Mouse (Mus musculus) R1 (cell line): ENCODE results near the gene Ush1c.

Source experiments
- DNase-seq: peaks from one replicate; pipeline ENCODE4 v3.0.0-alpha.2; 2018; ENCODE audit warnings: low read depth, low spot score

The Ush1c gene

DNA sequence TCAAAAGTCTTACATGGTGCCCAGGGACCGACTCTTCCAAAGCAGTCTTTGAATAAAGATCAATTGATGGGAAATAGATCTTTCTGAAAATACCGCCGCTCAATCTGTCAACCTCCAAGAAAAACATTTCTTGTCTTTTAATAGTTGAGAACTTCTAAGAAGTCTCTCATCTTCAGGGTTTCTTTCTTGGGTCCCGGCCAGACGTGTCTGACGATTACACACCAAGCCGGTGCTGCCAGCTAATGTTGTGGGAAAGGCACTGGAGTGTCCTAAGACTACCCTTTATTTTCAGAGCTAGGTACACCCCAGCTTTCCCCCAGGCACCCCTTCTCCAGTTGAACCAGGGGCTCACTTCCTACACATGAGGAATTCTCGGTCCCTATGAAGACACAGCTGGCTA lies 30.2 kb downstream of the Ush1c start:
- no peak for DNase-seq

DNA sequence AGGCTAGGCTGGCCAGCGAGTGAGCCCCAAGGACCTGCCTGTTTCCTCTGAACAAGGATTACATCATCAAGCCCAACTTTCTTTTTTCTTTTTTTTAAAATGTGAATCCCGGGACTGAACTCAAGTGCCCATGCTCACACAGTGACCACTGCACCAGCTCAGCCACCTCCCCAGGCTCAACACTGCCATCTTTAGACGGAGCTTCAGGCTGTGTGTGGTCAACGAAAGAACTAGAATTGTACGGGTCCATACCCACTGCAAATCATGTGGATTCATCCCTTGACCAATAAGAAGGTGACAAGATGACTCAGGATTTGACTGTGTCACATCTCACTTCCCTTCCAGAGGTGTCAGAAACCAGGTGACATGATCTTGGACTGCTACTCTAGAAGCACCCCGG lies 33.5 kb downstream of the Ush1c start:
- no peak for DNase-seq

DNA sequence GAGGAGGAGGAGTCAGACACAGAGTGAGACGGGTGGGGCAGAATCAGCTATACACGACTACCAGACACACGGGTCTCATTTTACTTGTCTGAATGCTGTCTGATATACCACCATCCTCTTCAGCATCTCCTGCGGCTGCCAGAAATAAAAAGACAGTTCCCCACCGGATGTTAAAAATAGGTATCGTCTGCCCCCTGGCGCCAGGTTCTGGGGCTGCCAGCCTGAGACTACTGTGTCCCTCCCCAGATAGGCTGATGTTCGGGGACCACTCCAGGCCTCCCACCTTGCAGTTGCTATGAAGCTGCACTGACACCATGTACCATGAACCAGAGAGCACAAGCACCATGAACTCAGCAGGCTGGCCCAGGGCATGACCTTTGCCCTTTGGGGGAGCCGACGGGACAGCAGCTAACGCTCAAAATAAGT lies 34.2 kb downstream of the Ush1c start:
- peak; percentile 36 for DNase-seq

DNA sequence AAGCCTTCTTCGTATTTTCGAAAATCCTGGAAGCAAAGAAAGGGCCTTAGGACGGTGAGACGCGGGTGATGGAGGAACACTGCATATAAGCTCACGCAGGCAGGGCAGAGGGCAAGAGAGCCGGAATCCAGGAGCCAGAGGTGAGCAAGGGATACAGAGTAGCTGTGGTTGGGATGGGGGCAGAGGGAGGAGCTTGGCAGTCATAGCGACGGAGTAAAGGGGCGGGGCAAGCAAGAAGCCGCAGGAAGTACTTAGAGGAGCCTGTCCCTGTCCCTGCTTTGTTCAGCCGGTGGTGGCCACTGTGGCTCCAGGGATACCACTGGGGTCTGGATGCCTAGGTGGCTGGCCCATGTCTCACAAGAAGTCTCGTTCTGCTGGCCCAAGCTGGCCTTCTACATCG lies 36.7 kb downstream of the Ush1c start:
- DNase-seq, result peak; percentile 60

DNA sequence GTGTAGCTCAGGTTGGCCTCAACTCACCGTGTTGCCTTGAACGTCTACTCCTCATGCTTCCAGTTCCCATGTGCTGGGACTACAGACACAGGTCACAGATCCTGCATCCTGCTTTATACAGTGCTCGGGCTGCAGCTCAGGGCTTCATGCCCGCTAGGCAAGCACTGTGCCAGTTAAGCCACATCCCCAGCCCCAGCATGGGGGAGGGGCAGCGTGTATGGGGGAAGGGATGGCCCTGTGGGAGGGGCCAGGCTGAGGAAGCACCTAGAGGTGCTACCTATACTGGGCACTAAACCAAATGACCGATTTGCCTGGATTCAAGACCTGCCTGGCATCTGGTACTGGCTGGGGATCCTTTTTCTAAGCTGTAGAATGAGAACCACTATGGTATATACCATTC lies 38.3 kb downstream of the Ush1c start:
- no peak for DNase-seq

DNA sequence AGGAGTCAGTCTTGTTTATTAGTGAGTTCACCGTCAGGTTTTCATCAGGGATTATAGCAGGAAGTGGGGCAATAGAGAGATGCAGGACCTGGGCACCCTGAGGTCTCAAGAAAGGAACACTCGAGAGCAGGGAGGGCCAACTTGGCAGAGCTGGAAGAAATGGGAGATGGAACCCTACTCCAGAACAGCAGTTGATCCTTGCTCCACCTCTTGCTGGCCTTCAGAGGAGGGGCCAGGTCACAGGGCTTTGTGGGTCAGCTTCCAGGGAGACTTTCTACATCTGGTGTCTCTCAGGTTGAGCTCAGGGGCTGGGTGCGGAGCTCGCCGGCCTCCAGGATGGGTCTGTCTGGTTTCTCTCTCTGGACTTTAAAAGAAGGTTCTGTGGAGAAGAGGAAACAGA lies 42.9 kb downstream of the Ush1c start:
- DNase-seq, result no peak

DNA sequence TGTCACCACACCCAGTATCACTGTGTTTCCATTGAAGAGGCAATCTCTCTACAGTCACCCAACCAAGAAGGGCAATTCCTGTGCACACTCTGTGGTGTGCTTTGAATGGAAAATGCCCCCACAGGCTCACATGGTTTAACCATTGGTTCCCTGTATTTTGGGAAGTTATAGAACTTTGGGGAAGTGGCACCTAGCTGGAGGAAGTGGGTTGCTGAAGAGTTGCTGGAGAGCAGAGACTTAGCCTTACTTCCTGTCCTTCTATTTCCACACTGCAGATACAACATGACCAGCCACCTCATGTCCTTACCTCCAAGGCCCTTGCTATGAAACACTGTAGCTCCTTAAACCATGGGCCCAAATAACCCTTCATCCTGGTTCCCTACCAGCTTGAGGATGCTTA lies 54.1 kb downstream of the Ush1c start:
- no peak for DNase-seq

DNA sequence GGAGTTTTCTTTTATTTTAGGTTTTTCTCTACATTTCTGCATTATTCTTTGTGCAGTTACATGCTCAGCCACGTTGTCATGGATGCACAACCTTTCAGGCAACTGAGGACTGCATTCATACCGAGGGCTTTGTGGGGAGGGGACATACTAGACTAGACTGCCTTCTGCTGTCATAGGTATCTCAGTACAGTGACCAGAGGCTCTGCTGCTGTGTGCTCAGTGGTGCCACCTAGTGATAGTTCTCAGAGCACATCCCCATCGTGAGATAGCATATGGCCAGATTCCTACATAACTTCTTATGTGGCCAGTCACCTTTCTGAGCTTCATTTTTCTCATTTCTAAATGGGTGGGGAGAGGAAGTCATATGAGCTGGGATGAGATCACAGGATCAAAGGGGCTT lies 56.7 kb downstream of the Ush1c start:
- DNase-seq, result peak; percentile 60

DNA sequence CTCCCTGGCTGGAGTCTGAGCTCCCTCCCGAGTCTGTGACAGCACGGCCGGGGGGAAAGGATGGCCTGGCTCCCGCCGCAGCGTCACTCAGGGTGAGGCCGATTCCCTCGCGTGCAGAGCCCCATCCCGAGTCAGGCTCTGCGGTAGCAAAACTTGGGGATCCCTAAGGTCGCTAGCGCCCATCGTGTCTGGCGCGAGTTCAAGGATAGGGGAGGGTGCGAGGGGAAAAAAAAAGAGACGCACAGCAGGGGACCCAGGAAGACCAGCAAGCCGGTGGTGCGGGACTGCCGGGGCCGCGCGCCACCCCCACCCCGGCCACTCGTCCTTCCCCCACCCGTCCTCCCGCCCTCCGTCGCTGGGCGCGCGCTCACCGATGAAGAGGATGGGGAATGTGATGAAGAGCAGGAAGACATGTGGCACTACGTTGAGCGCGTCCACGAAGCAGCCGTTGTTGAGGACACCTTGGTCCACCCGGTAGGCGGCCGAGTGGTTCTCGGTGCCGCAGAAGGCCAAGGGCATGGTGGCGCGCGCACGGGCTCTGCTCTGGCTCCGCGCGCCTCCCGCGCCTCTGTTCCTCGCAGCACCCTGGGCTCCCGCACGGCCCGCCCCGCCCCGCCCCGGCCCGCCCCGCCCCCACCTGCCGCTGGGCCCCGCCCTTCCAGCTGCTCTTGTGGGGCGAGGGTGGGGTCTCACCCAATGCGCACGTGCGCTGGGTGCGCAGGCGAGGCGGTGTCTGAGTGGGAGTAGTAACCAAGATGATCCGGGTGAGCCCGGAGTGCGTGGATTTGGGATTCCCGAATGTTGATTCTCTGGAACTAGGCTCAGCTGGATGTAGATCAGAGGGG lies 58.6 kb downstream of the Ush1c start, which contains the start of gene Abcc8:
Abcc8 (minus strand) TSS at position 603 of the 845 bp plus-strand sequence.
- peak; percentile 41 for DNase-seq

DNA sequence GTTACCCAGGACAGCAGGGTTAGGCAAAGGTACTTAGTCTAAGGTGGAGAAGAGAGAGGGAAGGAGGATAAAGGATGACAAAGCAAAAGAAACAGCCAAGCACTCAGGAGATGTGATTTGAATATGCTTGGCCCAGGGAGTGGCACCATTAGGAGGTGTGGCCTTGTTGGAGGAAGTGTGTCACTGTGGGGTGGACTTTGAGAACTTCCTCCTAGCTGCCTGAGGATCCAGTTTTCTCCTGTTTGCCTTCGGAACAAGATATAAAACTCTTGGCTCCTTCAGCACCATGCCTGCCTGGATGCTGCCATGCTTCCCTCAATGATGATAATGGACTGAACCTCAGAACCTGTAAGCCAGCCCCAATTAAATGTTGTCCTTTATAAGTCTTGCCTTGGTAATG lies 69.3 kb downstream of the Ush1c start:
- DNase-seq, result peak; percentile 4

DNA sequence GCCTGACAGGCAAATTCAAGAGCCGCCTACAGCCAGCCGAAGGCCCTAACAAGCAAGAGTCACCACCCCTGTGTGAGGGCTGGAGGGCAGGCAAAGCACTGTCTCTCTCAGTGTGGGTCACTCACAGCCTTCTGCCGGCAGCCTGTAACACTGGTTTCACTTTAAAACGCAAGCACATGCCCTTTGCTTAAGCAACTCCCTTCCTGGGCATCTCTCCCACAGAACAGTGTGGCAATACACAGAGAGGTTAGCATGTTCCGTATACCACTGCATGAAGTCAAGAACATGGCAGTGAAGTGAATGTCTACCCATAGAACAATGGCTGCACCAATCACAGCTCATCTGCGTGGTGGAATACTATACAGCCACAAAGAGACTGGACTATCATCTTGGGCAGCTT lies 69.9 kb downstream of the Ush1c start:
- no peak for DNase-seq

DNA sequence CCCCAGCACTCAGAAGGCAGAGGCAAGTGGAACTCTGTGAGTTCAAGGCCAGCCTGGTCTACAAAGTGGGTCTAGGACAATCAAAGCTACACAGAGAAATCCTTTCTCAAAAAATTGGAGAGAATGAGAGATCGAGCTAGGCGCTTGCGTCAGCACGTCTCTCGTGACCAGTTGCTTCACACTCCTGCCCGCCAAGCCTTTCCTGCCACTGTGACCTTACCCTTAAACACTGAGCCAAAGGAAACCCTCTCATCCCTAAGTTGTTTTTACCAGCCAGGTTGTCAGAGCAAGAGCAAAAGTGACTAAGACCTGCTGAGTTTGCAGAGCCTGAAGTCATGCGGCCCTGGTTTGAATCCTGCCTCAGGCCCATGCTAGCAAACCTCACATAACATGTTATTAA lies 70.4 kb downstream of the Ush1c start:
- DNase-seq, result no peak

DNA sequence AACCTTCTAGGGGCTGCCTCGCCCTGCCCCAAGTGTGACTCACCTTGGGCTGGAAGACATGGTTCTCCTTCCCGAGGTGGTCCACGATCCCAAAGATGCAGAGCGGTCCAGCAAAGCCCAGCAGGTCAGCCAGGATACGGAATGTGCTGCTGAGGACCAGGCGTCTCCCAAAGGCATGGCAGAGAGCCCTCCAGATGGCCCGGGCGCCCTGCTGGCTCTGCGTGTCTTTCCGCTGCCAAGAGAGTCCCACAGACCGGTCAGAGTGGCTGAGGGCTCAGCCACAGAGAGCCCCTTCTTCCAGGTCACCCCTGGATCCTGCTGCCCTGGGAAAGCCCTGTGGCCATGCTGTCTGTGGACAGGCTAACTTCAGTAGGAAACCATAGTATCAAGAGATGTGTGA lies 72.4 kb downstream of the Ush1c start:
- DNase-seq, result no peak

DNA sequence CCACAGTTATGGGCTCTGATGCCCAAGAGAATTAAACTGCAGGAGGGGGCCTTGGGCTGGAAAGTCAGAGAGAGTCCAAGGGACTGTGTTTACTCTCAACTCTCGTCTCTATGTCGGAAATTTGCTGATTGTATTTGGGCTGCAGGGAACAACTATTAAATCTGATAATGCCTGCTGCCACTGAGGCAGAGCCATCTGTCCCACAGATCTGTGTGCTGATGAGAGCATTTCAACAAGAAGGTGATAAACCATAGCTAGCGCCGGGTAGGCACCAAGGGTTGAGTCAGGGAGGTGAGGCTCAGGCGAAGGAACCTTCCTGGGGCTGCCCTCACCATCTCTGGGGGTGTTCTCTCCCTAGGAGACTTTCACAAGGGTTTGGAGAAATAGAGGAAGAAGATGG lies 75.6 kb downstream of the Ush1c start:
- DNase-seq, result no peak

DNA sequence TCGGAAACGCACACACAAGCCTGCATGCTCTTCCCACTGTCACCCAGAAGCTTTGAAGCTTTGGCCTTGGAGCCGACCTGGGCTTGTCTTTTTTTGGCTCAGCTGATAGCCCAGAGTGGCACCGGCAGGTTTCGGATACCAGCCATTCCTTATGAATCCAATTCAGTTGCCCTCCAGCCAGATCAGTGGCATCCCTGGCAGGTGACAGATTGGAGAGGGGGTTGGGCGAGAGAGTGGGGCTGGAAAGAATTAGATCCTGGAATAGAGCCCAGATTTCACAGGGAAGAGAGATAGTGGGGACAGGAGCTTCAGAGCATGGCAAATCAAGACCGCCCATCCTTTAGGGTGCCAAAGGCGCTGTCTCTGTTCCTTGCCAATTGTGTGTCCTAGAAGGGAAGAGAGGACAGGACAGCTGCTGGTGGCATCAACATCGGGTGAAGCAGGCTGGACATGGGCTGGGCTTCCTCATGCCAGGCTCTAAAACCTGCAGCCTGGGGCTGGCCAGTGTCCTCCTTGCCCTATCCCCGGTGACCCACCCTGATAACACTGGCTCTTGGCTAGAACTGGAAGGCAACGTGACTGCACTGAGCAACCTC lies 76.1 kb downstream of the Ush1c start:
- no peak for DNase-seq

DNA sequence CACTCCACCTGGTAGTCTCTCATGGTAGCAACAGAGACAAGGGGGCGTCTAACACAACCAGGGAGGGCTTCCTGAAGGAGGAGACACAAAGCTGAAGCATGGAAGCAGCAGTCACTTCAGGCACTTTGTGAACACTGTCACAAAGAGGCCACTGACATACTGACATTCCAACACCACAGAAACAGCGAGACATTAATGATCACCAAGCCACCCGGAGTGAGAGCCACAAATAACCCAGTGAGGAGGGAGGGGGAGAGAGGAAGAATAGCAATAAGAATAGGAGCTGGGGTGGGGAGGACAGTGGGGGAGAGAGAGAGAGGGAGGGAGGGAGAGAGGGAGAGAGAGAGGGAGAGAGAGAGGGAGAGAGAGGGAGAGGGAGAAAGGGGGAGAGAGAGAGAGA lies 76.7 kb downstream of the Ush1c start:
- no peak for DNase-seq

DNA sequence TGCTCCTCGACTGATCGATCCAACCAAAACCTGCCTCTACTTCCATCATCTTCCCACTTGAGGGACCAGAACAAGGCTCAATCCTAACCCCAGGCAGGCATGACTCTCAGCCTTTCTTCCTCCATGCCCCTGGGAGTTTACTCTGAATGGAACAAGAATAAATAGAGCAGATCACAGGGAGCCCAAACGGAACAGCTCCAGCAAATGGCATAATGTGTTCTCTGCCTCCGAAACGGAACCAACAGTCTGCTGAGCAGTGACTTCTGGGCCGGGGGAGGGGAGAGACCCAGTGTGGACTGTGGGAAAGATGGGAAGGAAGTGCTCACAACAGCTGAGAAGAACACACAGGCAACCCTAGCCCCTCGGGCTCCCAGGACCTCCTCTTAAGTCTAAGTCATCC lies 80.6 kb downstream of the Ush1c start:
- DNase-seq, result no peak

DNA sequence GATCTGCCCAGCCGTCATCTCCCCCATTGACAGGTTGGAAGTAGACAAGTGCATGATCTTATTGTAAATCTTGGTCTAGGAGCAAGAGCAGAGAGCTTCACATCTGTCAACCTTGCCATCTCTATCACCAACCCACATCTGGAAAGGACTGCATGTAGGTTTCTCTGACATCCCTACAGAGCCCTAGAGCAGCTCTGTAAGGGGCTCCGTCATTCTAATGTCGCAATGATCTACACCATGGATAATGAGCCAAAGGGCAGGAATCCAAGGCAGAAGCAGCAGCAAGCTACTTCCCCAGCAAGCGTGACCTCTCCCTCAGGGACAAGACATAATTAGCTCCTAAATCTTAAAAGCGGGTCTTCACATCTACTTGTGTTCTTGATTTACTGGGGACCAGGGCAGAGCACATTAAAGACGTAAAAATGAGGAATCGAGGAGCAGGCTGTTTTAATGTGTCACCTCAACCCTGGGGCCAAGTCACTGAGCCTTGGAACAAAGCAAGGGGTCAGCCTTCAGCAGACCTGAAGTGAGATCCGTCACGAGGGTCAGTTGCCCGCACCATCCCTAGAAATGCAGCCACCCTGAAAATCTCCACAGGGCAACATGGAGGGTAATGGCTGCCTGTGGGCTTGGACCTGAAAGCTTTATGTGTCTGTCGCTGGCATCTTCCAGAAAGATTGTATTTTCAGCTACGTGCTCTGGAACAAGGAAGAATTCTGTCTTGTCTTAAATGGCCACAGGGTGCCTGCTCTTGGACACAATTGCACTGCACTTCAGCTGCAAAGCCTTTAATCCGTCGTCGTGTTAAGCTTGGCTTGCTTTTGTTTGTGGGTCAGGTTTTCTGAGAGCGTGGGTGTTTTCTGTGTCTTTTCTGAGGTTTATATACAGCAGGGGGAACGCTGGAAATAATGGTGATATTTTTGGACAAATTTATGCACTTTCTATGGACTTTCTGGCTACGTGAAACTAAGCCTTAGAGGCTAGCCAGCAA lies 83.5 kb downstream of the Ush1c start:
- no peak for DNase-seq

DNA sequence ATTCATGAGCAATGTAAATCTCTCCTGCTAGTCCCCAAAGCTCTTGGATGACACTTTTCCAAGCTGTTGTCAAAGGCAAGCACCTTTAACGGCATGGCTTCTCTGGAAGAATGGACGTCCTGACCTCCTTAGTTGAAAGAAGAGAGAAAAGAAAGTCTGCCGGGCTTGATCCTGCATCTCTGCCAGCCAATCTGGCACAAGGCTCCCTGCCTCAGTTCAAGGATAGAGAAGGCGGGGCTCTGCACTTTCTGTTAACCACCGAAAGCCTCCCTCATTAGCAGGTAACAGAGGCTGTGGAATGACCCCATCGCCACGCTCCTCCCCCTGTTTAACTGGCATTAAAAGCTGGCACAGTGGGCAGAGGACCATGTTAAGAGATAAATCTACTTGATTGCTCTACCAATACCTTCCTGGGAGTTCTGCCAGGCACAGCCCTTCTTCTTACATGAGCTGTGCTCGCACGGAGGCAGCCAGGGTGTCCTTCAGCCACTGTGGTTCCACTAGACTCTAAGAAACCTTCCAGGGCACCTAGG lies 85.4 kb downstream of the Ush1c start:
- no peak for DNase-seq

DNA sequence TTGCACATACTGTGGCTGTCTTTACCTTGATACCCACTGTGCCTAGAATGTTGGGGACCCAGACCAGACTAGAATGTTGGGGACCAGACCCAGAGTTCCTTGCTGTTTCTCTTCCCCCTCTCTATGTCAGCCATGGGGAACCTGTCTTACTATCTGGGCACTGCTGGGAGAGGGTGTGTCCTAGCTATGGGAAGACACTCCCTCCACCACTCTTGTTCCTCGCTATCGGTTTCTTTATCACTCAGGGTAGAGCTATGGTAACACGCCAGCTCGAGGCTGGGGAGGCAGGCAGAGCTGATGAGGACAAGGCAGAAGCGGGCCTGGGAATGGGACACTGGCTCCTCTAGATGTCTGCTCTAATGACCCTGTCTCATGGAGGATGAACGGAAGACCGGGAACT lies 90.9 kb downstream of the Ush1c start:
- no peak for DNase-seq

DNA sequence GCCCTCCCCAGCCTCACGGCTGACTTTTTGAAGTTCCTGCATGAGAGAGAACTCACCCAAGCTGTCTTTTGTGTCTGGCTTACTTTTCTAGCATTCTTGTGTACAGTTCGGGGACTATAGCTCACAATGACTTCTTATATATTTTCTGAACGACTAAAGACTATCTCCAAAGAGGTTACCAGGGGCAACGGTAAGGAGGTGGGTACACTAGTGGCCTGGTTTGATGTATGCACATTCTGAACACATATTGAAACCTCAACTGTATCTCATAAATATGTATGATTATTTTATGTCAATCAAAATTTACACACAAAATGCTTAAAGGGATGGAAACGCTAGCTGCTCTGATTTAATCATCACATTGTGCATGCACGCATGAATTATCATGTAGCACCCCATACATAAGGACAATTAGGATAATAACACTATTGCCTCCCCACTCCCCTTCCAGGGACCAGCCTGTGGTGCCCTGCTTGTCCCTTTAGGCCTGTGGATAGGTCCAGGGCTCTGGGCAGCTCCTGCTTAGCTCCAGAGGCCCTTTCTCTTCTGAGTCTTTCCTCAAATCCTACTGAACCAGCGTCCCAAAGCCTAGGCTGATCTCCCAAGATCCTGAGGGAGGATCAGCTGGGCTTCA lies 91.5 kb downstream of the Ush1c start:
- no peak for DNase-seq
